Mouse (Mus musculus): ENCODE results near the gene Bola1. TPM values are rescaled to one million over a fixed set of nuclear protein-coding genes. Genes with fewer than 3 reads are reported as not detected.

The Bola1 gene
- polyA plus RNA-seq, 1 experiment, result 38.3 TPM

- peaks cover 9% of the 10 kb centered on the region for H3K4me1 ChIP-seq (ENCODE audit: control insufficient read depth, insufficient read depth, low read length)
- no peak for TF ChIP-seq POLR2A (IDR thresholded peaks at IDR 0.05; ENCODE audit: control insufficient read depth, low read depth, low read length)
- no peaks in the 10 kb centered on the region for H3K36me3 ChIP-seq (ENCODE audit: control insufficient read depth, insufficient read depth, low read length)
- peak overlapping the region; percentile 51 for H3K27ac ChIP-seq (ENCODE audit: control insufficient read depth, insufficient read depth, low read depth, low read length)
- H3K4me3 ChIP-seq (ENCODE audit: control insufficient read depth, low read depth, low read length), result peak overlapping the region; percentile 51
- no peaks in the 10 kb centered on the region; the same call in 1 of the 2 replicates for H3K27me3 ChIP-seq (ENCODE audit: control insufficient read depth, insufficient read depth, low read length)
Measured at GRCm38 (mm10) chr3:96263558-96264403, 44.3 kb upstream of the Bola1 start.

GRCm38 (mm10) chr3:96262979-96263550 lies 43.6 kb upstream of the Bola1 start, which contains the start of gene Hist2h4:
Gene Hist2h4, minus strand, starts transcription at chr3:96263311.
- H3K4me3 ChIP-seq (ENCODE audit: control insufficient read depth, low read depth, low read length), result peak within 1 kb of the TSS; percentile 87
- H3K36me3 ChIP-seq (ENCODE audit: control insufficient read depth, insufficient read depth, low read length), result no peaks in the 10 kb centered on the region
- TF ChIP-seq CTCF (IDR thresholded peaks at IDR 0.05; ENCODE audit: control insufficient read depth, insufficient read depth, insufficient replicate concordance, low read depth, low read length) (no peak), POLR2A (IDR thresholded peaks at IDR 0.05; ENCODE audit: control insufficient read depth, low read depth, low read length) (peak; percentile 74; the same call in 1 of the 2 replicates)
- no peaks in the 10 kb centered on the region; the same call in 1 of the 2 replicates for H3K27me3 ChIP-seq (ENCODE audit: control insufficient read depth, insufficient read depth, low read length)
- H3K4me1 ChIP-seq (ENCODE audit: control insufficient read depth, insufficient read depth, low read length), result peaks cover 6% of the 10 kb centered on the region
- H3K27ac ChIP-seq (ENCODE audit: control insufficient read depth, insufficient read depth, low read depth, low read length), result peak within 1 kb of the TSS; percentile 83

GRCm38 (mm10) chr3:96262216-96262875 lies 42.8 kb upstream of the Bola1 start:
- TF ChIP-seq POLR2A (IDR thresholded peaks at IDR 0.05; ENCODE audit: control insufficient read depth, low read depth, low read length) (peak; percentile 35; the same call in 1 of the 2 replicates), CTCF (IDR thresholded peaks at IDR 0.05; ENCODE audit: control insufficient read depth, insufficient read depth, insufficient replicate concordance, low read depth, low read length) (no peak)

GRCm38 (mm10) chr3:96261623-96262022 lies 42.1 kb upstream of the Bola1 start:
- Histone ChIP-seq H3K27ac (ENCODE audit: control insufficient read depth, insufficient read depth, low read depth, low read length) (peak overlapping the region; percentile 34; the same call in 1 of the 2 replicates), H3K4me3 (ENCODE audit: control insufficient read depth, low read depth, low read length) (no peak overlapping the region), H3K4me1 (ENCODE audit: control insufficient read depth, insufficient read depth, low read length) (peaks cover 3% of the 10 kb centered on the region), H3K36me3 (ENCODE audit: control insufficient read depth, insufficient read depth, low read length) (no peaks in the 10 kb centered on the region), H3K27me3 (ENCODE audit: control insufficient read depth, insufficient read depth, low read length) (no peaks in the 10 kb centered on the region; the same call in 1 of the 2 replicates)
- TF ChIP-seq CTCF (IDR thresholded peaks at IDR 0.05; ENCODE audit: control insufficient read depth, insufficient read depth, insufficient replicate concordance, low read depth, low read length) (no peak), POLR2A (IDR thresholded peaks at IDR 0.05; ENCODE audit: control insufficient read depth, low read depth, low read length) (no peak)

More at GRCm38 (mm10) chr3:96262216-96262875, 42.8 kb upstream of the Bola1 start:
- Histone ChIP-seq H3K4me1 (ENCODE audit: control insufficient read depth, insufficient read depth, low read length) (peaks cover 3% of the 10 kb centered on the region), H3K36me3 (ENCODE audit: control insufficient read depth, insufficient read depth, low read length) (no peaks in the 10 kb centered on the region), H3K27me3 (ENCODE audit: control insufficient read depth, insufficient read depth, low read length) (no peaks in the 10 kb centered on the region; the same call in 1 of the 2 replicates), H3K27ac (ENCODE audit: control insufficient read depth, insufficient read depth, low read depth, low read length) (peak overlapping the region; percentile 83), H3K4me3 (ENCODE audit: control insufficient read depth, low read depth, low read length) (peak overlapping the region; percentile 87)

GRCm38 (mm10) chr3:96260220-96260619 lies 40.7 kb upstream of the Bola1 start:
- Histone ChIP-seq H3K27me3 (ENCODE audit: control insufficient read depth, insufficient read depth, low read length) (no peaks in the 10 kb centered on the region; the same call in 1 of the 2 replicates), H3K27ac (ENCODE audit: control insufficient read depth, insufficient read depth, low read depth, low read length) (no peak overlapping the region), H3K36me3 (ENCODE audit: control insufficient read depth, insufficient read depth, low read length) (no peaks in the 10 kb centered on the region), H3K4me3 (ENCODE audit: control insufficient read depth, low read depth, low read length) (no peak overlapping the region), H3K4me1 (ENCODE audit: control insufficient read depth, insufficient read depth, low read length) (peaks cover 3% of the 10 kb centered on the region)
- TF ChIP-seq POLR2A (IDR thresholded peaks at IDR 0.05; ENCODE audit: control insufficient read depth, low read depth, low read length), result no peak
- no peak for TF ChIP-seq CTCF (IDR thresholded peaks at IDR 0.05; ENCODE audit: control insufficient read depth, insufficient read depth, insufficient replicate concordance, low read depth, low read length)

GRCm38 (mm10) chr3:96257190-96257589 lies 37.7 kb upstream of the Bola1 start:
- no peaks in the 10 kb centered on the region for H3K36me3 ChIP-seq (ENCODE audit: control insufficient read depth, insufficient read depth, low read length)
- H3K27me3 ChIP-seq (ENCODE audit: control insufficient read depth, insufficient read depth, low read length), result no peaks in the 10 kb centered on the region
- no peak overlapping the region for H3K4me3 ChIP-seq (ENCODE audit: control insufficient read depth, low read depth, low read length)
- H3K27ac ChIP-seq (ENCODE audit: control insufficient read depth, insufficient read depth, low read depth, low read length), result no peak overlapping the region
- peaks cover 2% of the 10 kb centered on the region; the same call in 1 of the 2 replicates for H3K4me1 ChIP-seq (ENCODE audit: control insufficient read depth, insufficient read depth, low read length)
- TF ChIP-seq CTCF (IDR thresholded peaks at IDR 0.05; ENCODE audit: control insufficient read depth, insufficient read depth, insufficient replicate concordance, low read depth, low read length), result no peak
- no peak for TF ChIP-seq POLR2A (IDR thresholded peaks at IDR 0.05; ENCODE audit: control insufficient read depth, low read depth, low read length)

Measured in testis, adult 2 months (tissue).